Mouse (Mus musculus) WW6 (cell line): ENCODE data around the gene Capzb.

Source experiments
- DNase-seq: peaks from one replicate; pipeline ENCODE4 v3.0.0-alpha.2; 2013; ENCODE audit warnings: low read depth, low spot score

Gene Capzb

GRCm38 (mm10) chr4:139208236-139209129, 15.8 kb downstream of the Capzb start:
- no peak for DNase-seq

- DNase-seq = no peak
Measured at GRCm38 (mm10) chr4:139209130-139209840, 16.6 kb downstream of the Capzb start.

- DNase-seq = no peak
Measured at GRCm38 (mm10) chr4:139211975-139212831, 19.5 kb downstream of the Capzb start.

GRCm38 (mm10) chr4:139213086-139213485, 20.4 kb downstream of the Capzb start:
- no peak for DNase-seq

- DNase-seq = no peak
Measured at GRCm38 (mm10) chr4:139213935-139214371, 21.3 kb downstream of the Capzb start.

- DNase-seq = no peak
Measured at GRCm38 (mm10) chr4:139216566-139216965, 23.9 kb downstream of the Capzb start.

- DNase-seq = no peak
Measured at GRCm38 (mm10) chr4:139218539-139218938, 25.8 kb downstream of the Capzb start.

- DNase-seq = no peak
Measured at GRCm38 (mm10) chr4:139219656-139220055, 27.0 kb downstream of the Capzb start.

- DNase-seq = no peak
Measured at GRCm38 (mm10) chr4:139220978-139221377, 28.3 kb downstream of the Capzb start.

- DNase-seq = no peak
Measured at GRCm38 (mm10) chr4:139221837-139222236, 29.1 kb downstream of the Capzb start.

GRCm38 (mm10) chr4:139225115-139225514, 32.4 kb downstream of the Capzb start:
- DNase-seq = no peak

GRCm38 (mm10) chr4:139225944-139226343, 33.2 kb downstream of the Capzb start:
- DNase-seq = no peak

- no peak for DNase-seq
Measured at GRCm38 (mm10) chr4:139226504-139227216, 34.0 kb downstream of the Capzb start.

GRCm38 (mm10) chr4:139227923-139228322, 35.2 kb downstream of the Capzb start:
- no peak for DNase-seq

GRCm38 (mm10) chr4:139229271-139229670, 36.6 kb downstream of the Capzb start:
- no peak for DNase-seq

- no peak for DNase-seq
Measured at GRCm38 (mm10) chr4:139230376-139231120, 37.8 kb downstream of the Capzb start.

GRCm38 (mm10) chr4:139231163-139231562, 38.5 kb downstream of the Capzb start:
- DNase-seq = no peak

GRCm38 (mm10) chr4:139232479-139233145, 39.9 kb downstream of the Capzb start:
- DNase-seq = peak; percentile 77

GRCm38 (mm10) chr4:139233146-139233495, 40.4 kb downstream of the Capzb start:
- DNase-seq = no peak

GRCm38 (mm10) chr4:139233755-139234254, 41.1 kb downstream of the Capzb start:
- DNase-seq = no peak
